Mouse (Mus musculus): Measurements from ENCODE around the gene Trpm8.

- no peak for TF ChIP-seq CTCF (IDR thresholded peaks at IDR 0.05; ENCODE audit: extremely low read depth, insufficient read length, insufficient replicate concordance, low read depth, low read length)
- no peak for TF ChIP-seq POLR2A (IDR thresholded peaks at IDR 0.05; ENCODE audit: low read depth, low read length)
Measured at GRCm38 (mm10) chr1:88292057-88292456, 14.6 kb downstream of the Trpm8 start.
